8 mouse cellular contexts compared by ENCODE assay signal in genomic region chr10:45000027-45000840, GRCm38 (mm10).
DNase-seq lines count a peak whose midpoint lies in the region; ATAC-seq and TF ChIP-seq lines count a peak whose summit lies in the region.

No protein-coding gene starts in this region.

- 0 out of 2 replicates have a peak, but pooled peaks have one; percentile 37 for ATAC-seq in forebrain, embryonic 11.5 days (replicated peaks; ENCODE audit: low FRiP score)
- ATAC-seq in kidney, embryonic 14.5 days (ENCODE audit: low FRiP score, low TSS enrichment): peak; percentile 34; the same call in 1 of the 2 replicates
- no peak for ATAC-seq in inflammation-experienced regulatory T-cells, adult 6 months

- H3K9me3 ChIP-seq in forebrain, embryonic 11.5 days (ENCODE audit: control insufficient read depth, low read length): no peaks in the 10 kb centered on the region
- no peaks in the 10 kb centered on the region for H3K9me3 ChIP-seq in kidney, embryonic 14.5 days (ENCODE audit: control insufficient read depth, low read length)

- WGBS in lung, adult 2 months: 14% methylated on average over 18 of the region's 18 CpGs
- whole genome bisulfite sequencing in forebrain, embryonic 11.5 days: 15% methylated on average over 18 of the region's 18 CpGs
- WGBS in kidney, embryonic 14.5 days: 34% methylated on average over 18 of the region's 18 CpGs
- 43% methylated on average over 18 of the region's 18 CpGs for WGBS in macrophage (ENCODE audit: missing documents)

- H3K4me1 ChIP-seq in lung, adult 2 months (ENCODE audit: control insufficient read depth, insufficient read depth, low read length): peaks cover 17% of the 10 kb centered on the region
- H3K4me1 ChIP-seq in forebrain, embryonic 11.5 days (replicated peaks; ENCODE audit: control insufficient read depth, insufficient read depth, low read length): peaks cover 6% of the 10 kb centered on the region; the same call in 1 of the 2 replicates
- H3K4me1 ChIP-seq in kidney, embryonic 14.5 days (ENCODE audit: control insufficient read depth, insufficient read depth, low read length): no peaks in the 10 kb centered on the region; the same call in 1 of the 2 replicates

- H3K79me2 ChIP-seq in macrophage (ENCODE audit: inconsistent target): no peaks in the 10 kb centered on the region

- H3K9ac ChIP-seq in forebrain, embryonic 11.5 days (ENCODE audit: low read length): peak overlapping the region; percentile 55
- H3K9ac ChIP-seq in kidney, embryonic 14.5 days (ENCODE audit: low read depth, low read length): peak overlapping the region; percentile 47; the same call in 1 of the 2 replicates

- H3K4me2 ChIP-seq in forebrain, embryonic 11.5 days (ENCODE audit: low read depth, low read length, severe bottlenecking): peak overlapping the region; percentile 60
- H3K4me2 ChIP-seq in kidney, embryonic 14.5 days (replicated peaks; ENCODE audit: low read depth, low read length): peak overlapping the region; percentile 43

- TF ChIP-seq POLR2A in lung, adult 2 months (IDR thresholded peaks at IDR 0.05; ENCODE audit: borderline replicate concordance, extremely low read depth, low read depth, low read length): no peak

- H3K27ac ChIP-seq in forebrain, embryonic 11.5 days (ENCODE audit: low read depth, low read length): 0 out of 2 replicates have a peak overlapping the region, but pooled peaks have one; percentile 27
- H3K27ac ChIP-seq in kidney, embryonic 14.5 days (ENCODE audit: low read depth, low read length): no peak overlapping the region
- H3K27ac ChIP-seq in macrophage: no peak overlapping the region

- DNase-seq in lung, adult 2 months: peak; percentile 28
- no peak for DNase-seq in lung, postnatal 25 days (ENCODE audit: low spot score)
- DNase-seq in forebrain, embryonic 11.5 days (ENCODE audit: low spot score): no peak
- no peak for DNase-seq in thymus, postnatal 4 days
- DNase-seq in layer of hippocampus, adult 18-20 months (ENCODE audit: low spot score in 2 of 2): no peak

- H3K36me3 ChIP-seq in forebrain, embryonic 11.5 days (ENCODE audit: control insufficient read depth, insufficient read depth, low read length): no peaks in the 10 kb centered on the region
- no peaks in the 10 kb centered on the region for H3K36me3 ChIP-seq in kidney, embryonic 14.5 days (ENCODE audit: control insufficient read depth, insufficient read depth, low read length)
- no peaks in the 10 kb centered on the region for H3K36me3 ChIP-seq in macrophage (ENCODE audit: inconsistent target)

- peak overlapping the region; percentile 31 for H3K4me3 ChIP-seq in lung, adult 2 months (replicated peaks; ENCODE audit: extremely low read depth, low read depth, low read length)
- peak overlapping the region; percentile 22 for H3K4me3 ChIP-seq in forebrain, embryonic 11.5 days (ENCODE audit: low read depth, low read length)
- peak overlapping the region; percentile 25; the same call in 1 of the 2 replicates for H3K4me3 ChIP-seq in kidney, embryonic 14.5 days (ENCODE audit: low read length)
- H3K4me3 ChIP-seq in macrophage (ENCODE audit: inconsistent target): peak overlapping the region; percentile 20; the same call in 1 of the 2 replicates

- H3K27me3 ChIP-seq in forebrain, embryonic 11.5 days (ENCODE audit: control insufficient read depth, insufficient read depth, low read length): peaks cover 7% of the 10 kb centered on the region; the same call in 1 of the 2 replicates
- no peaks in the 10 kb centered on the region for H3K27me3 ChIP-seq in kidney, embryonic 14.5 days (ENCODE audit: control insufficient read depth, insufficient read depth, low read length)

- TF ChIP-seq CTCF in lung, adult 2 months (IDR thresholded peaks at IDR 0.05; ENCODE audit: insufficient read depth, low read length): no peak
